Mouse (Mus musculus) hindbrain, postnatal 0 days (tissue): ENCODE measurements around the gene Dr1. TPM values are rescaled to one million over a fixed set of nuclear protein-coding genes. Genes with fewer than 3 reads are reported as not detected.
"Not testable (repeated sequence)": the region's sequence is repeated elsewhere in the genome, so short reads cannot be mapped to it uniquely, and the experiment has no call there.

Experiments used
- ATAC-seq: fragments of 200-750 bp; cut with Nextera tagmentation; 2 replicates; pipeline ENCODE4 v1.8.0; 2017; ENCODE audit warnings: mild to moderate bottlenecking, moderate TSS enrichment, moderate library complexity
- DNase-seq: peaks from one replicate; pipeline ENCODE4 v3.0.0-alpha.2; 2015; ENCODE audit warnings: low spot score
- H3K27ac ChIP-seq: fragments of 300-500 bp; sonication (generic); 2 replicates; pipeline ENCODE4 v1.5.1; 2014; ENCODE audit warnings: mild to moderate bottlenecking
- H3K27me3 ChIP-seq: fragments of 300-500 bp; sonication (generic); 2 replicates; pipeline ENCODE4 v1.6.1; 2014; ENCODE audit warnings: low read length, mixed read lengths; ENCODE audit not compliant: insufficient read depth
- H3K36me3 ChIP-seq: fragments of 300-500 bp; sonication (generic); 2 replicates; pipeline ENCODE4 v1.6.1; 2014; ENCODE audit warnings: low read length, mixed read lengths; ENCODE audit not compliant: insufficient read depth
- H3K4me1 ChIP-seq: fragments of 300-500 bp; sonication (generic); 2 replicates; pipeline ENCODE4 v1.6.1; 2014; ENCODE audit warnings: antibody characterized with exemption, low read length, mixed read lengths; ENCODE audit not compliant: insufficient read depth
- H3K4me2 ChIP-seq: fragments of 300-500 bp; sonication (generic); 2 replicates; pipeline ENCODE4 v1.6.1; 2014; ENCODE audit warnings: low read depth, mild to moderate bottlenecking, low read length, moderate library complexity, mixed read lengths
- H3K4me3 ChIP-seq: fragments of 300-500 bp; sonication (generic); 2 replicates; pipeline ENCODE4 v1.5.1; 2014; ENCODE audit warnings: low read length
- H3K9ac ChIP-seq: fragments of 300-500 bp; sonication (generic); replicated peaks from 2 replicates; pipeline ENCODE4 v1.6.1; 2014; ENCODE audit warnings: mild to moderate bottlenecking, low read length, moderate library complexity, mixed read lengths
- H3K9me3 ChIP-seq: fragments of 300-500 bp; sonication (generic); 2 replicates; pipeline ENCODE4 v1.6.1; 2016; ENCODE audit warnings: low read length, mixed read lengths
- CTCF ChIP-seq: IDR thresholded peaks from 2 replicates; pipeline ENCODE4 v1.5.1; 2016; ENCODE audit warnings: antibody characterized with exemption, control low read depth, low read depth
- WGBS: fragments of 180-500 bp; shearing (Covaris S2); extraction: QIAGEN DNeasy Blood & Tissue Kit; methylation state at CpG from one replicate; pipeline ENCODE4 v1.1.7; 2014; 5-methylcytosine and 5-hydroxymethylcytosine counted together
- polyA plus RNA-seq: library from polyadenylated mRNA; unstranded; fragments of >200 nt; fragmentation: Nextera tagmentation; extraction: Ambion mirVana; gene quantifications from 2 replicates; pipeline ENCODE4 v1.2.1, GENCODE M21; 2015
- total RNA-seq: library from RNA; depleted of rRNA; stranded (reverse); fragments of >200 nt; gene quantifications from 2 replicates; pipeline ENCODE4 v1.2.3, GENCODE M21; 2014

Dr1 gene
- total and polyA plus RNA-seq, 2 experiments from 2014 or later = 39.4 to 39.7 TPM

GRCm38 (mm10) chr5:108266990-108267389, 1.7 kb upstream of the Dr1 start:
- Histone ChIP-seq H3K27ac (no peak overlapping the region), H3K9me3 (no peaks in the 10 kb centered on the region), H3K9ac (no peak overlapping the region), H3K27me3 (no peaks in the 10 kb centered on the region), H3K4me3 (no peak overlapping the region), H3K4me1 (peaks cover 6% of the 10 kb centered on the region; the same call in 1 of the 2 replicates), H3K36me3 (no peaks in the 10 kb centered on the region), H3K4me2 (no peak overlapping the region)
- DNase-seq (no peak), ATAC-seq (no peak)
- TF ChIP-seq CTCF = no peak

GRCm38 (mm10) chr5:108269063-108269810, 540 bp downstream of the Dr1 start:
- peak overlapping the region; percentile 91 for H3K4me3 ChIP-seq
- under 1% methylated on average over 44 of the region's 44 CpGs for WGBS
- H3K4me2 ChIP-seq = peak overlapping the region; percentile 71
- H3K9me3 ChIP-seq = no peaks in the 10 kb centered on the region
- peak; percentile 75 for ATAC-seq
- peak overlapping the region; percentile 88 for H3K9ac ChIP-seq
- no peak for DNase-seq
- no peaks in the 10 kb centered on the region for H3K36me3 ChIP-seq
- no peaks in the 10 kb centered on the region for H3K27me3 ChIP-seq
- no peak for TF ChIP-seq CTCF
- H3K4me1 ChIP-seq = 0 out of 2 replicates have a peak, but pooled peaks cover 6% of the 10 kb centered on the region
- H3K27ac ChIP-seq = peak overlapping the region; percentile 91

- peak overlapping the region; percentile 88 for H3K9ac ChIP-seq
- H3K4me1 ChIP-seq = 0 out of 2 replicates have a peak, but pooled peaks cover 6% of the 10 kb centered on the region
- H3K9me3 ChIP-seq = no peaks in the 10 kb centered on the region
- no peak for TF ChIP-seq CTCF
- DNase-seq (no peak), ATAC-seq (no peak)
- no peaks in the 10 kb centered on the region for H3K36me3 ChIP-seq
- H3K27ac ChIP-seq = no peak overlapping the region
- H3K27me3 ChIP-seq = no peaks in the 10 kb centered on the region
- H3K4me2 ChIP-seq = peak overlapping the region; percentile 71
- H3K4me3 ChIP-seq = peak overlapping the region; percentile 91
- WGBS = 14% methylated on average over 7 of the region's 7 CpGs
Observed at GRCm38 (mm10) chr5:108269811-108270151, 1.1 kb downstream of the Dr1 start.

GRCm38 (mm10) chr5:108270415-108270814, 1.7 kb downstream of the Dr1 start:
- WGBS = 47% methylated on average over 9 of the region's 9 CpGs
- Histone ChIP-seq H3K9ac (peak overlapping the region; percentile 88), H3K36me3 (no peaks in the 10 kb centered on the region), H3K9me3 (no peaks in the 10 kb centered on the region), H3K4me3 (peak overlapping the region; percentile 91), H3K27me3 (no peaks in the 10 kb centered on the region), H3K4me2 (peak overlapping the region; percentile 71), H3K4me1 (0 out of 2 replicates have a peak, but pooled peaks cover 6% of the 10 kb centered on the region), H3K27ac (no peak overlapping the region)
- ATAC-seq (no peak), DNase-seq (no peak)
- no peak for TF ChIP-seq CTCF

GRCm38 (mm10) chr5:108271345-108271744, 2.6 kb downstream of the Dr1 start:
- 92% methylated on average over 6 of the region's 6 CpGs for WGBS
- H3K27ac ChIP-seq, H3K4me1 ChIP-seq, H3K9ac ChIP-seq, H3K4me3 ChIP-seq, DNase-seq, H3K9me3 ChIP-seq, H3K36me3 ChIP-seq, ATAC-seq, H3K27me3 ChIP-seq: not testable (repeated sequence)
- H3K4me2 ChIP-seq = peak overlapping the region; percentile 71

- 84% methylated on average over 2 of the region's 2 CpGs for WGBS
- DNase-seq (no peak), ATAC-seq (no peak)
- Histone ChIP-seq H3K4me2 (no peak overlapping the region), H3K9ac (no peak overlapping the region), H3K27me3 (no peaks in the 10 kb centered on the region), H3K27ac (no peak overlapping the region), H3K36me3 (no peaks in the 10 kb centered on the region), H3K9me3 (no peaks in the 10 kb centered on the region), H3K4me3 (no peak overlapping the region), H3K4me1 (no peaks in the 10 kb centered on the region)
- no peak for TF ChIP-seq CTCF
Observed at GRCm38 (mm10) chr5:108286957-108287356, 18.3 kb downstream of the Dr1 start.

GRCm38 (mm10) chr5:108301567-108301966, 32.9 kb downstream of the Dr1 start:
- H3K9ac ChIP-seq = no peak overlapping the region
- H3K36me3 ChIP-seq = no peaks in the 10 kb centered on the region
- DNase-seq = no peak
- no peak for ATAC-seq
- H3K27me3 ChIP-seq = no peaks in the 10 kb centered on the region
- H3K4me3 ChIP-seq = no peak overlapping the region
- WGBS = 60% methylated on average over 3 of the region's 3 CpGs
- H3K27ac ChIP-seq = no peak overlapping the region
- no peak overlapping the region for H3K4me2 ChIP-seq
- H3K9me3 ChIP-seq = no peaks in the 10 kb centered on the region
- TF ChIP-seq CTCF = no peak
- H3K4me1 ChIP-seq = no peaks in the 10 kb centered on the region
